ENCODE assay signal across 19 mouse cellular contexts in genomic region chr2:91110429-91110828, GRCm38 (mm10). TPM values are rescaled to one million over a fixed set of nuclear protein-coding genes. Genes with fewer than 3 reads are reported as not detected.
A peak's percentile ranks its signal among the peaks of the same experiment; 100 is the strongest.
DNase-seq lines count a peak whose midpoint lies in the region; ATAC-seq and TF ChIP-seq lines count a peak whose summit lies in the region.
"Had no signal": no experiment of that assay in that cellular context is flagged by ENCODE, and none has a peak within 500 bp of the region (broad histone marks: within the 10 kb centered on the region; RNA-seq: fewer than 3 reads in every experiment).

No protein-coding gene starts in this region.

- H3K27me3 ChIP-seq in liver, adult 2 months (ENCODE audit: control insufficient read depth, insufficient read depth, low read length): no peaks in the 10 kb centered on the region
- H3K27me3 ChIP-seq in E14TG2a.4 (ENCODE audit: insufficient read depth, low read length): peaks cover 3% of the 10 kb centered on the region; the same call in 1 of the 2 replicates
- peaks cover 2% of the 10 kb centered on the region; the same call in 1 of the 2 replicates for H3K27me3 ChIP-seq in forebrain, embryonic 15.5 days
- H3K27me3 ChIP-seq: heart, embryonic 13.5 days had no signal

- no peak for TF ChIP-seq POLR2A in liver, adult 2 months (IDR thresholded peaks at IDR 0.05; ENCODE audit: extremely low read depth, insufficient read depth, low read length)

- no peak overlapping the region for H3K4me3 ChIP-seq in liver, adult 2 months (ENCODE audit: insufficient read depth, low read depth, low read length)
- H3K4me3 ChIP-seq in E14TG2a.4 (replicated peaks; ENCODE audit: low read length): no peak overlapping the region
- H3K4me3 ChIP-seq in brown adipose tissue, adult 24 weeks (ENCODE audit: insufficient read depth, low read depth, low read length): no peak overlapping the region
- H3K4me3 ChIP-seq in forebrain, embryonic 15.5 days: no peak overlapping the region
- H3K4me3 ChIP-seq: heart, embryonic 13.5 days; hindbrain, embryonic 15.5 days had no signal

- no peaks in the 10 kb centered on the region for H3K79me2 ChIP-seq in liver, adult 2 months (ENCODE audit: control insufficient read depth, insufficient read depth, low read length)

- H3K9me3 ChIP-seq in E14TG2a.4 (ENCODE audit: low read length): no peaks in the 10 kb centered on the region
- no peaks in the 10 kb centered on the region for H3K9me3 ChIP-seq in forebrain, embryonic 15.5 days
- H3K9me3 ChIP-seq: heart, embryonic 13.5 days; hindbrain, embryonic 15.5 days had no signal

- H3K4me2 ChIP-seq in forebrain, embryonic 15.5 days (replicated peaks): no peak overlapping the region
- H3K4me2 ChIP-seq: heart, embryonic 13.5 days; hindbrain, embryonic 15.5 days had no signal

- H3K27ac ChIP-seq in liver, adult 2 months (replicated peaks; ENCODE audit: insufficient read depth, low read depth, low read length): peak overlapping the region; percentile 45; the same call in 1 of the 2 replicates
- peak overlapping the region; percentile 98 for H3K27ac ChIP-seq in brown adipose tissue, adult 24 weeks (replicated peaks; ENCODE audit: low read depth, low read length)
- H3K27ac ChIP-seq in forebrain, embryonic 15.5 days (replicated peaks): no peak overlapping the region
- H3K27ac ChIP-seq: heart, embryonic 13.5 days; hindbrain, embryonic 15.5 days had no signal

- ATAC-seq in forebrain, embryonic 15.5 days (replicated peaks): no peak
- ATAC-seq: CD4-positive, CD25-positive, alpha-beta regulatory T cell, adult 4 months; midbrain, embryonic 16.5 days had no signal

- H3K4me1 ChIP-seq in liver, adult 2 months (ENCODE audit: control insufficient read depth, insufficient read depth, low read length): peaks cover 5% of the 10 kb centered on the region; the same call in 1 of the 2 replicates
- peaks cover 39% of the 10 kb centered on the region for H3K4me1 ChIP-seq in E14TG2a.4 (replicated peaks; ENCODE audit: low read depth, low read length)
- peaks cover 4% of the 10 kb centered on the region for H3K4me1 ChIP-seq in brown adipose tissue, adult 24 weeks (ENCODE audit: control insufficient read depth, insufficient read depth, insufficient read length, low read length)
- peaks cover 6% of the 10 kb centered on the region for H3K4me1 ChIP-seq in forebrain, embryonic 15.5 days

- H3K9ac ChIP-seq in liver, adult 2 months (ENCODE audit: low read depth, low read length): no peak overlapping the region
- no peak overlapping the region for H3K9ac ChIP-seq in forebrain, embryonic 15.5 days (replicated peaks)
- H3K9ac ChIP-seq: heart, embryonic 13.5 days; hindbrain, embryonic 15.5 days had no signal

- WGBS in liver, adult 2 months: 66% methylated on average over 6 of the region's 6 CpGs
- WGBS in forebrain, embryonic 15.5 days: 72% methylated on average over 6 of the region's 6 CpGs

- peak; percentile 27 for DNase-seq in liver, adult 2 months (ENCODE audit: extremely low read depth, low read depth, low spot score)
- DNase-seq in liver (no peak), 416B (ENCODE audit: low read depth) (peak; percentile 39)
- DNase-seq in kidney, postnatal 36 days: no peak
- DNase-seq: cerebellum, adult 2 months; cerebellum, postnatal 36 days; heart, adult 11 months; heart, postnatal 36 days; kidney, adult 2 months; kidney, postnatal 14 days; right cerebral cortex, postnatal 4 days had no signal

- H3K36me3 ChIP-seq in liver, adult 2 months (ENCODE audit: control insufficient read depth, insufficient read depth, low read length): no peaks in the 10 kb centered on the region
- H3K36me3 ChIP-seq in E14TG2a.4 (ENCODE audit: insufficient read depth, low read length): no peaks in the 10 kb centered on the region
- no peaks in the 10 kb centered on the region for H3K36me3 ChIP-seq in forebrain, embryonic 15.5 days
- H3K36me3 ChIP-seq: heart, embryonic 13.5 days; hindbrain, embryonic 15.5 days had no signal

- no peak for TF ChIP-seq CTCF in liver, adult 2 months (IDR thresholded peaks at IDR 0.05; ENCODE audit: low read depth, low read length)
- peak; percentile 64 for TF ChIP-seq CTCF in E14TG2a.4 (conservative IDR thresholded peaks at IDR 0.05; ENCODE audit: low read length)

RNA-seq across cellular contexts. Expression of gene Mybpc3, which starts 7.5 kb away (rescaled TPM):
- 0.07 TPM in 1 of 2 replicates, not detected in the other for total RNA-seq in liver, adult 2 months (2014; rRNA removed)
- 0.01 and 0.04 TPM in 2 replicates for polyA plus RNA-seq in liver, adult 2 months (2012; rRNA removed)
- not detected in 2 replicates for polyA plus RNA-seq in brown adipose tissue, adult 24 weeks (2012; ENCODE audit: insufficient read depth, insufficient read length, missing spikeins)
- 0.14 TPM in 1 of 2 replicates, not detected in the other for polyA plus RNA-seq in forebrain, embryonic 15.5 days (2015; fragmentation: Nextera tagmentation; extraction: Ambion mirVana)
- polyA plus RNA-seq: CD4-positive, CD25-positive, alpha-beta regulatory T cell, adult 4 months; forebrain, embryonic 11.5 days; hindbrain, embryonic 15.5 days had no signal

RNA-seq across cellular contexts. Expression of gene Spi1, which starts 28.2 kb away (rescaled TPM):
- total RNA-seq in liver, adult 2 months (2014; rRNA removed): 3.7 and 4.8 TPM in 2 replicates
- 9.5 and 16.5 TPM in 2 replicates for polyA plus RNA-seq in liver, adult 2 months (2012; rRNA removed)
- polyA plus RNA-seq in brown adipose tissue, adult 24 weeks (2012; ENCODE audit: insufficient read depth, insufficient read length, missing spikeins): 7.6 and 9.3 TPM in 2 replicates
- 2.4 and 3.0 TPM in 2 replicates for polyA plus RNA-seq in forebrain, embryonic 15.5 days (2015; fragmentation: Nextera tagmentation; extraction: Ambion mirVana)

RNA-seq across cellular contexts. Expression of gene Slc39a13, which starts 40.2 kb away (rescaled TPM):
- 4.3 and 6.8 TPM in 2 replicates for total RNA-seq in liver, adult 2 months (2014; rRNA removed)
- 13.1 and 17.5 TPM in 2 replicates for polyA plus RNA-seq in liver, adult 2 months (2012; rRNA removed)
- 22.4 and 24.6 TPM in 2 replicates for polyA plus RNA-seq in brown adipose tissue, adult 24 weeks (2012; ENCODE audit: insufficient read depth, insufficient read length, missing spikeins)
- 23.7 and 27.8 TPM in 2 replicates for polyA plus RNA-seq in forebrain, embryonic 15.5 days (2015; fragmentation: Nextera tagmentation; extraction: Ambion mirVana)

RNA-seq across cellular contexts. Expression of gene Psmc3, which starts 56.6 kb away (rescaled TPM):
- 147 and 190 TPM in 2 replicates for total RNA-seq in liver, adult 2 months (2014; rRNA removed)
- 69.4 and 71.4 TPM in 2 replicates for polyA plus RNA-seq in liver, adult 2 months (2012; rRNA removed)
- polyA plus RNA-seq in brown adipose tissue, adult 24 weeks (2012; ENCODE audit: insufficient read depth, insufficient read length, missing spikeins): 157 and 167 TPM in 2 replicates
- 230 and 231 TPM in 2 replicates for polyA plus RNA-seq in forebrain, embryonic 15.5 days (2015; fragmentation: Nextera tagmentation; extraction: Ambion mirVana)

Comparison
In these comparisons a context has a peak if more than half of its experiments do, and no peak if none do; other contexts are left out.
1. DNase-seq: peak in liver, adult 2 months (single experiment) and 416B (single experiment); none in liver (single experiment) and kidney, postnatal 36 days (0 of 2).